9 mouse cellular contexts compared by ENCODE assay signal in genomic region chr1:153900860-153901730, GRCm38 (mm10). TPM values are rescaled to one million over a fixed set of nuclear protein-coding genes. Genes with fewer than 3 reads are reported as not detected.
DNase-seq lines count a peak whose midpoint lies in the region; ATAC-seq and TF ChIP-seq lines count a peak whose summit lies in the region.
"Had no signal": no experiment of that assay in that cellular context is flagged by ENCODE, and none has a peak within 500 bp of the region (broad histone marks: within the 10 kb centered on the region; RNA-seq: fewer than 3 reads in every experiment).

No protein-coding gene starts in this region.

- peaks cover 19 to 33% of the 10 kb centered on the region in 2 experiments for H3K36me3 ChIP-seq in CH12.LX (replicated peaks in 1 of 2; ENCODE audit: control insufficient read depth in 1 of 2, insufficient read depth in 1 of 2, low read length in 1 of 2)
- peaks cover 35% of the 10 kb centered on the region for H3K36me3 ChIP-seq in embryonic facial prominence, embryonic 13.5 days
- H3K36me3 ChIP-seq in heart, embryonic 10.5 days: peaks cover 35% of the 10 kb centered on the region
- H3K36me3 ChIP-seq in kidney, postnatal 0 days (ENCODE audit: insufficient read depth, low read length): peaks cover 25% of the 10 kb centered on the region
- H3K36me3 ChIP-seq in splenic B cell, adult 2 months (ENCODE audit: control insufficient read depth, insufficient read depth, low read length, poor library complexity, severe bottlenecking): peaks cover 2% of the 10 kb centered on the region; the same call in 1 of the 2 replicates

- no peak for TF ChIP-seq POLR2A in CH12.LX (IDR thresholded peaks at IDR 0.05; ENCODE audit: low read depth, low read length)

- DNase-seq in CH12.LX (ENCODE audit: extremely low read depth): peak; percentile 7
- peak; percentile 12 for DNase-seq in Patski (ENCODE audit: low read depth, low spot score)
- no peak for DNase-seq in heart, embryonic 10.5 days (ENCODE audit: low spot score)
- peak; percentile 80 for DNase-seq in kidney, postnatal 0 days (ENCODE audit: low spot score)
- peak; percentile 60 to 68 for DNase-seq in lung, postnatal 4 days
- DNase-seq in splenic B cell, adult 2 months (ENCODE audit: low read depth, low spot score): peak; percentile 22
- DNase-seq in layer of hippocampus, postnatal 25 days (ENCODE audit: extremely low spot score in 1 of 2, low spot score in 1 of 2): no peak

- H3K9ac ChIP-seq in CH12.LX (ENCODE audit: insufficient read depth, low read depth): peak overlapping the region; percentile 61
- H3K9ac ChIP-seq in embryonic facial prominence, embryonic 13.5 days: peak overlapping the region; percentile 92
- H3K9ac ChIP-seq in kidney, postnatal 0 days (ENCODE audit: low read depth, low read length): peak overlapping the region; percentile 92

- H3K9me3 ChIP-seq in CH12.LX (replicated peaks; ENCODE audit: low read length): no peaks in the 10 kb centered on the region
- H3K9me3 ChIP-seq in embryonic facial prominence, embryonic 13.5 days: no peaks in the 10 kb centered on the region
- H3K9me3 ChIP-seq in heart, embryonic 10.5 days: no peaks in the 10 kb centered on the region
- no peaks in the 10 kb centered on the region for H3K9me3 ChIP-seq in kidney, postnatal 0 days (replicated peaks; ENCODE audit: low read length)

- dilution Hi-C loops in CH12.LX (cut with MboI; ENCODE audit: extremely low pct_ligation_motif_present, extremely low pct_unique_long_range_greater_than_20kb, low sequenced_read_pairs): no loop called here

- TF ChIP-seq CTCF in CH12.LX (conservative IDR thresholded peaks at IDR 0.05 in 1 of 2, IDR thresholded peaks at IDR 0.05 in 1 of 2; ENCODE audit: low read depth in 2 of 2, low read length in 2 of 2) (no peak), Patski (IDR thresholded peaks at IDR 0.05) (no peak)
- TF ChIP-seq CTCF in kidney, postnatal 0 days (IDR thresholded peaks at IDR 0.05; ENCODE audit: low read depth): no peak

- 1% methylated on average over 25 of the region's 25 CpGs for WGBS in embryonic facial prominence, embryonic 13.5 days
- WGBS in heart, embryonic 10.5 days: 3% methylated on average over 25 of the region's 25 CpGs
- 2% methylated on average over 25 of the region's 25 CpGs for WGBS in kidney, postnatal 0 days

- no peak for TF ChIP-seq EP300 in CH12.LX (IDR thresholded peaks at IDR 0.05; ENCODE audit: low read length)

- CTCF ChIA-PET in Patski (lab: Charles Lee): no interaction called here

- ATAC-seq in Patski: no peak
- ATAC-seq in embryonic facial prominence, embryonic 13.5 days (ENCODE audit: insufficient number of reproducible peaks, insufficient read depth, low FRiP score, low TSS enrichment, low read depth): no peak
- no peak for ATAC-seq in kidney, postnatal 0 days (replicated peaks; ENCODE audit: low FRiP score, low read depth)

- in situ Hi-C loops in CH12.LX (cut with MboI; ENCODE audit: low pct_ligation_motif_present, low pct_unique_long_range_greater_than_20kb, low sequenced_read_pairs): no loop called here
- in situ Hi-C loops in Patski (cut with MboI; ENCODE audit: low pct_unique_long_range_greater_than_20kb): no loop called here

- TF ChIP-seq RAD21 in CH12.LX (IDR thresholded peaks at IDR 0.05; ENCODE audit: low read depth, low read length): no peak

- H3K27ac ChIP-seq in CH12.LX (ENCODE audit: insufficient read depth, low read depth): no peak overlapping the region
- H3K27ac ChIP-seq in embryonic facial prominence, embryonic 13.5 days: peak overlapping the region; percentile 98
- H3K27ac ChIP-seq in heart, embryonic 10.5 days: peak overlapping the region; percentile 96
- peak overlapping the region; percentile 96 for H3K27ac ChIP-seq in kidney, postnatal 0 days

- H3K79me2 ChIP-seq in CH12.LX (replicated peaks; ENCODE audit: control insufficient read depth, extremely low read depth, insufficient read depth, poor library complexity, severe bottlenecking): no peaks in the 10 kb centered on the region

- peak overlapping the region; percentile 75 for H3K4me2 ChIP-seq in CH12.LX (ENCODE audit: insufficient read depth, low read depth, poor library complexity, severe bottlenecking)
- peak overlapping the region; percentile 78 for H3K4me2 ChIP-seq in embryonic facial prominence, embryonic 13.5 days
- peak overlapping the region; percentile 87 for H3K4me2 ChIP-seq in kidney, postnatal 0 days (ENCODE audit: low read length)

- H3K4me3 ChIP-seq in CH12.LX (replicated peaks in 1 of 3; ENCODE audit: low read depth in 2 of 3, low read length in 2 of 3, poor library complexity in 1 of 3): peak overlapping the region; percentile 69 to 97 (median 91)
- peak overlapping the region; percentile 77 for H3K4me3 ChIP-seq in embryonic facial prominence, embryonic 13.5 days
- peak overlapping the region; percentile 87 for H3K4me3 ChIP-seq in heart, embryonic 10.5 days
- H3K4me3 ChIP-seq in kidney, postnatal 0 days (replicated peaks; ENCODE audit: low read depth, low read length): peak overlapping the region; percentile 89

- H3K4me1 ChIP-seq in CH12.LX (ENCODE audit: control insufficient read depth in 1 of 2, insufficient read depth in 2 of 2): peaks cover 3 to 37% of the 10 kb centered on the region in 2 experiments; a peak in 3 of 4 replicates
- peaks cover 27% of the 10 kb centered on the region for H3K4me1 ChIP-seq in embryonic facial prominence, embryonic 13.5 days
- peaks cover 22% of the 10 kb centered on the region for H3K4me1 ChIP-seq in heart, embryonic 10.5 days
- 0 out of 2 replicates have a peak, but pooled peaks cover 7% of the 10 kb centered on the region for H3K4me1 ChIP-seq in kidney, postnatal 0 days (replicated peaks; ENCODE audit: insufficient read depth, low read length)

- H3K27me3 ChIP-seq in CH12.LX (replicated peaks): no peaks in the 10 kb centered on the region
- H3K27me3 ChIP-seq in Patski: no peaks in the 10 kb centered on the region
- H3K27me3 ChIP-seq in embryonic facial prominence, embryonic 13.5 days: no peaks in the 10 kb centered on the region
- no peaks in the 10 kb centered on the region for H3K27me3 ChIP-seq in heart, embryonic 10.5 days (ENCODE audit: insufficient read depth, poor library complexity, severe bottlenecking)
- H3K27me3 ChIP-seq in kidney, postnatal 0 days (ENCODE audit: insufficient read depth, low read length): no peaks in the 10 kb centered on the region
- H3K27me3 ChIP-seq in splenic B cell, adult 2 months (ENCODE audit: control insufficient read depth, insufficient read depth, low read length, poor library complexity, severe bottlenecking): no peaks in the 10 kb centered on the region

- POLR2A ChIA-PET in Patski (lab: Charles Lee): no interaction called here

TF ChIP-seq in CH12.LX, 34 proteins besides CTCF, POLR2A, EP300 and RAD21:
- TF ChIP-seq SIN3A (IDR thresholded peaks at IDR 0.05; ENCODE audit: low read length): no peak
- TF ChIP-seq MAZ (IDR thresholded peaks at IDR 0.05; ENCODE audit: low read depth, low read length): no peak
- no peak for TF ChIP-seq JUN (IDR thresholded peaks at IDR 0.05; ENCODE audit: insufficient read depth, low read depth, low read length)
- TF ChIP-seq ZC3H11A (IDR thresholded peaks at IDR 0.05; ENCODE audit: low read depth, low read length): no peak
TF ChIP-seq in CH12.LX: peak in this region for 0.

RNA-seq across cellular contexts. Expression of gene Teddm2, which starts 1.1 kb away (rescaled TPM):
- total RNA-seq in CH12.LX (2012; rRNA removed) (0.04 TPM in 1 of 2 replicates, not detected in the other), CH12.LX (2014; rRNA removed) (not detected in 2 replicates)
- polyA plus RNA-seq in CH12.LX (2012; ENCODE audit: insufficient read length, low read depth) (not detected in 2 replicates), Patski (2021) (0.18 TPM)
- 1.2 and 1.3 TPM in 2 replicates for polyA plus RNA-seq in embryonic facial prominence, embryonic 13.5 days (2015; fragmentation: Nextera tagmentation; extraction: Ambion mirVana)
- polyA plus RNA-seq in heart, embryonic 10.5 days (2016; fragmentation: Nextera tagmentation; extraction: Ambion mirVana): 0.18 and 0.34 TPM in 2 replicates
- 0.52 and 0.63 TPM in 2 replicates for polyA plus RNA-seq in kidney, postnatal 0 days (2015; fragmentation: Nextera tagmentation; extraction: Ambion mirVana)
- 1 to 10 TPM; 1.6 to 1.7 TPM for total RNA-seq in layer of hippocampus, postnatal 25 days (2021)

RNA-seq across cellular contexts. Expression of gene Glul, which starts 1.4 kb away (rescaled TPM):
- 22.6 and 23.0 TPM in 2 replicates for total RNA-seq in CH12.LX (2012; rRNA removed)
- 49.1 and 51.1 TPM in 2 replicates for total RNA-seq in CH12.LX (2014; rRNA removed)
- polyA plus RNA-seq in CH12.LX (2012; ENCODE audit: insufficient read length, low read depth): 45.2 and 58.7 TPM in 2 replicates
- 60.5 TPM for polyA plus RNA-seq in Patski (2021)
- 103 and 114 TPM in 2 replicates for polyA plus RNA-seq in embryonic facial prominence, embryonic 13.5 days (2015; fragmentation: Nextera tagmentation; extraction: Ambion mirVana)
- polyA plus RNA-seq in heart, embryonic 10.5 days (2016; fragmentation: Nextera tagmentation; extraction: Ambion mirVana): 65.4 and 96.6 TPM in 2 replicates
- 226 and 230 TPM in 2 replicates for polyA plus RNA-seq in kidney, postnatal 0 days (2015; fragmentation: Nextera tagmentation; extraction: Ambion mirVana)
- 1,000 to 10,000 TPM; 1,489 to 1,771 TPM for total RNA-seq in layer of hippocampus, postnatal 25 days (2021)

RNA-seq across cellular contexts. Expression of gene Teddm1a, which starts 9.6 kb away (rescaled TPM):
- total RNA-seq in CH12.LX (2012; rRNA removed) (not detected in 2 replicates), CH12.LX (2014; rRNA removed) (not detected in 2 replicates)
- polyA plus RNA-seq in CH12.LX (2012; ENCODE audit: insufficient read length, low read depth) (not detected in 2 replicates), Patski (2021) (not detected)
- not detected in 2 replicates for polyA plus RNA-seq in embryonic facial prominence, embryonic 13.5 days (2015; fragmentation: Nextera tagmentation; extraction: Ambion mirVana)
- not detected in 2 replicates for polyA plus RNA-seq in heart, embryonic 10.5 days (2016; fragmentation: Nextera tagmentation; extraction: Ambion mirVana)
- not detected in 2 replicates for polyA plus RNA-seq in kidney, postnatal 0 days (2015; fragmentation: Nextera tagmentation; extraction: Ambion mirVana)
- total RNA-seq in layer of hippocampus, postnatal 25 days (2021): not detected
- total RNA-seq: left cerebral cortex, postnatal 10 days had no signal

RNA-seq across cellular contexts. Expression of gene Teddm1b, which starts 26.9 kb away (rescaled TPM):
- total RNA-seq in CH12.LX (2012; rRNA removed): 0.04 TPM in 1 of 2 replicates, not detected in the other
- not detected in 2 replicates for total RNA-seq in CH12.LX (2014; rRNA removed)
- 0.10 TPM in 1 of 2 replicates, not detected in the other for polyA plus RNA-seq in CH12.LX (2012; ENCODE audit: insufficient read length, low read depth)
- 0.09 TPM for polyA plus RNA-seq in Patski (2021)
- polyA plus RNA-seq in embryonic facial prominence, embryonic 13.5 days (2015; fragmentation: Nextera tagmentation; extraction: Ambion mirVana): 0.30 and 0.54 TPM in 2 replicates
- 0.10 and 0.41 TPM in 2 replicates for polyA plus RNA-seq in heart, embryonic 10.5 days (2016; fragmentation: Nextera tagmentation; extraction: Ambion mirVana)
- polyA plus RNA-seq in kidney, postnatal 0 days (2015; fragmentation: Nextera tagmentation; extraction: Ambion mirVana): 0.11 and 0.23 TPM in 2 replicates
- total RNA-seq in layer of hippocampus, postnatal 25 days (2021): not detected
- total RNA-seq: left cerebral cortex, postnatal 10 days had no signal

RNA-seq across cellular contexts. Expression of gene Rgsl1, which starts 57.2 kb away (rescaled TPM):
- total RNA-seq in CH12.LX (2012; rRNA removed) (not detected in 2 replicates), CH12.LX (2014; rRNA removed) (not detected in 2 replicates)
- polyA plus RNA-seq in CH12.LX (2012; ENCODE audit: insufficient read length, low read depth) (0.10 and 0.20 TPM in 2 replicates), Patski (2021) (0.05 TPM)
- 0.08 and 0.11 TPM in 2 replicates for polyA plus RNA-seq in embryonic facial prominence, embryonic 13.5 days (2015; fragmentation: Nextera tagmentation; extraction: Ambion mirVana)
- not detected in 2 replicates for polyA plus RNA-seq in heart, embryonic 10.5 days (2016; fragmentation: Nextera tagmentation; extraction: Ambion mirVana)
- not detected in 2 replicates for polyA plus RNA-seq in kidney, postnatal 0 days (2015; fragmentation: Nextera tagmentation; extraction: Ambion mirVana)
- 1 to 10 TPM in 1 of 2 experiments, under 1 TPM in 1; 0.64 to 1.2 TPM for total RNA-seq in layer of hippocampus, postnatal 25 days (2021)

Comparison
In these comparisons a context has a peak if more than half of its experiments do, and no peak if none do; other contexts are left out.
1. DNase-seq: peak in CH12.LX (single experiment), Patski (single experiment), kidney, postnatal 0 days (single experiment), lung, postnatal 4 days (2 of 2) and splenic B cell, adult 2 months (single experiment); none in heart, embryonic 10.5 days (single experiment) and layer of hippocampus, postnatal 25 days (0 of 2).
2. Peak in every context shown above with its lines, with median percentiles within 50 percentile points of each other: H3K4me2 ChIP-seq, H3K4me3 ChIP-seq and H3K9ac ChIP-seq.